Mouse (Mus musculus) NIH3T3 (cell line): Measurements from ENCODE around the gene Ephb4.

Experiments
- DNase-seq: peaks from one replicate; pipeline ENCODE4 v3.0.0-alpha.2; 2012; ENCODE audit warnings: low read depth

Ephb4 gene

GRCm38 (mm10) chr5:137369665-137370064 lies 19.8 kb downstream of the Ephb4 start:
- no peak for DNase-seq

GRCm38 (mm10) chr5:137373371-137373950 lies 23.6 kb downstream of the Ephb4 start:
- no peak for DNase-seq

- no peak for DNase-seq
Measured at GRCm38 (mm10) chr5:137374521-137375080, 24.7 kb downstream of the Ephb4 start.

- peak; percentile 68 for DNase-seq
Measured at GRCm38 (mm10) chr5:137375627-137376026, 25.7 kb downstream of the Ephb4 start.

GRCm38 (mm10) chr5:137376198-137376597 lies 26.3 kb downstream of the Ephb4 start:
- DNase-seq = peak; percentile 61

- DNase-seq = no peak
Measured at GRCm38 (mm10) chr5:137376722-137377121, 26.8 kb downstream of the Ephb4 start.

- DNase-seq = no peak
Measured at GRCm38 (mm10) chr5:137377176-137377575, 27.3 kb downstream of the Ephb4 start.

- DNase-seq = no peak
Measured at GRCm38 (mm10) chr5:137377603-137378002, 27.7 kb downstream of the Ephb4 start.

- DNase-seq = peak; percentile 79
Measured at GRCm38 (mm10) chr5:137381152-137381551, 31.2 kb downstream of the Ephb4 start.

GRCm38 (mm10) chr5:137383441-137383840 lies 33.5 kb downstream of the Ephb4 start:
- DNase-seq = no peak

GRCm38 (mm10) chr5:137386712-137387111 lies 36.8 kb downstream of the Ephb4 start:
- no peak for DNase-seq

GRCm38 (mm10) chr5:137391641-137392040 lies 41.7 kb downstream of the Ephb4 start:
- no peak for DNase-seq

GRCm38 (mm10) chr5:137394456-137394855 lies 44.5 kb downstream of the Ephb4 start:
- peak; percentile 39 for DNase-seq

GRCm38 (mm10) chr5:137404081-137404480 lies 54.2 kb downstream of the Ephb4 start:
- DNase-seq = no peak

GRCm38 (mm10) chr5:137409451-137409850 lies 59.5 kb downstream of the Ephb4 start:
- DNase-seq = no peak

GRCm38 (mm10) chr5:137410066-137410465 lies 60.2 kb downstream of the Ephb4 start:
- DNase-seq = no peak

GRCm38 (mm10) chr5:137410549-137410948 lies 60.6 kb downstream of the Ephb4 start:
- no peak for DNase-seq

- no peak for DNase-seq
Measured at GRCm38 (mm10) chr5:137411235-137411634, 61.3 kb downstream of the Ephb4 start.

GRCm38 (mm10) chr5:137414253-137414652 lies 64.3 kb downstream of the Ephb4 start:
- DNase-seq = no peak

- no peak for DNase-seq
Measured at GRCm38 (mm10) chr5:137419105-137419504, 69.2 kb downstream of the Ephb4 start.

GRCm38 (mm10) chr5:137419841-137420240 lies 69.9 kb downstream of the Ephb4 start:
- DNase-seq = no peak

- peak; percentile 81 for DNase-seq
Measured at GRCm38 (mm10) chr5:137425648-137426047, 75.7 kb downstream of the Ephb4 start.
